Mouse (Mus musculus) spleen, adult 2 months (tissue): ENCODE results near the gene Agpat1. TPM values are rescaled to one million over a fixed set of nuclear protein-coding genes. Genes with fewer than 3 reads are reported as not detected.

Source experiments
- DNase-seq, 2 experiments: peaks; one replicate each; pipeline versions ENCODE4 v3.0.0 to v3.0.0-alpha.2; 2012 to 2021; ENCODE audit warnings: low spot score in 2 of 2, low read depth in 1 of 2
- H3K27ac ChIP-seq: fragments of 200-500 bp; 2 replicates; pipeline ENCODE4 v1.5.1; 2012; ENCODE audit warnings: low read length, inconsistent platforms; ENCODE audit not compliant: insufficient read depth
- H3K27me3 ChIP-seq: fragments of 200-500 bp; 2 replicates; pipeline ENCODE4 v1.6.1; 2012; ENCODE audit warnings: mild to moderate bottlenecking, moderate library complexity, low read length, inconsistent platforms; ENCODE audit not compliant: control insufficient read depth, insufficient read depth
- H3K36me3 ChIP-seq: fragments of 200-500 bp; 2 replicates; pipeline ENCODE4 v1.6.1; 2012; ENCODE audit warnings: mild to moderate bottlenecking, low read length, inconsistent platforms; ENCODE audit not compliant: control insufficient read depth, insufficient read depth
- H3K4me1 ChIP-seq: fragments of 200-500 bp; 2 replicates; pipeline ENCODE4 v1.6.1; 2011; ENCODE audit warnings: inconsistent platforms; ENCODE audit not compliant: control insufficient read depth, insufficient read depth, insufficient read length
- H3K4me3 ChIP-seq: fragments of 200-500 bp; 2 replicates; pipeline ENCODE4 v1.5.1; 2011; ENCODE audit warnings: mild to moderate bottlenecking, inconsistent platforms; ENCODE audit not compliant: insufficient read depth, insufficient read length; ENCODE audit errors: extremely low read depth
- CTCF ChIP-seq: fragments of 200-500 bp; IDR thresholded peaks from 2 replicates; pipeline ENCODE4 v1.5.1; 2011; ENCODE audit warnings: mild to moderate bottlenecking, inconsistent platforms; ENCODE audit not compliant: insufficient read depth, insufficient read length, insufficient replicate concordance; ENCODE audit errors: extremely low read depth
- POLR2A ChIP-seq: fragments of 200-500 bp; IDR thresholded peaks from 2 replicates; pipeline ENCODE4 v1.6.1; 2011; ENCODE audit warnings: low read depth, low read length, inconsistent platforms
- WGBS: fragments of 180-500 bp; shearing (Covaris S2); methylation state at CpG from one replicate; pipeline ENCODE4 v1.1.7; 2018; 5-methylcytosine and 5-hydroxymethylcytosine counted together
- polyA plus RNA-seq: library from polyadenylated mRNA; depleted of rRNA; stranded (reverse); fragments of >200 nt; gene quantifications from 2 replicates; pipeline ENCODE4 v1.2.3, GENCODE M21; 2012; rRNA removed

The Agpat1 gene
- polyA plus RNA-seq, 1 experiment: 156 TPM

- Histone ChIP-seq H3K27me3 (peaks cover 3% of the 10 kb centered on the region; the same call in 1 of the 2 replicates), H3K27ac (peak overlapping the region; percentile 27; the same call in 1 of the 2 replicates), H3K36me3 (no peaks in the 10 kb centered on the region), H3K4me3 (peak overlapping the region; percentile 15; the same call in 1 of the 2 replicates), H3K4me1 (no peaks in the 10 kb centered on the region; the same call in 1 of the 2 replicates)
- 37% methylated on average over 10 of the region's 11 CpGs for WGBS
- TF ChIP-seq CTCF: no peak
- TF ChIP-seq POLR2A: no peak
- DNase-seq: no peak
These were observed 56.3 kb downstream of the Agpat1 start for GRCm38 (mm10) chr17:34660259-34660820.

- Histone ChIP-seq H3K4me3 (peak overlapping the region; percentile 15; the same call in 1 of the 2 replicates), H3K36me3 (no peaks in the 10 kb centered on the region), H3K4me1 (no peaks in the 10 kb centered on the region; the same call in 1 of the 2 replicates), H3K27ac (peak overlapping the region; percentile 27; the same call in 1 of the 2 replicates), H3K27me3 (peaks cover 3% of the 10 kb centered on the region; the same call in 1 of the 2 replicates)
- DNase-seq: no peak
- TF ChIP-seq CTCF (no peak), POLR2A (no peak)
- WGBS: 9% methylated on average over 19 of the region's 19 CpGs
These were observed 57.1 kb downstream of the Agpat1 start for GRCm38 (mm10) chr17:34661121-34661591.

GRCm38 (mm10) chr17:34662468-34662867 lies 58.4 kb downstream of the Agpat1 start:
- Histone ChIP-seq H3K36me3 (no peaks in the 10 kb centered on the region), H3K4me3 (no peak overlapping the region), H3K4me1 (no peaks in the 10 kb centered on the region; the same call in 1 of the 2 replicates), H3K27me3 (peaks cover 3% of the 10 kb centered on the region; the same call in 1 of the 2 replicates), H3K27ac (no peak overlapping the region)
- no peak for DNase-seq
- TF ChIP-seq POLR2A (no peak), CTCF (no peak)
- 85% methylated on average over 1 of the region's 1 CpGs for WGBS

- WGBS: 84% methylated on average over 8 of the region's 8 CpGs
- Histone ChIP-seq H3K4me1 (no peaks in the 10 kb centered on the region; the same call in 1 of the 2 replicates), H3K27ac (no peak overlapping the region), H3K27me3 (peaks cover 4% of the 10 kb centered on the region; the same call in 1 of the 2 replicates), H3K4me3 (no peak overlapping the region), H3K36me3 (no peaks in the 10 kb centered on the region)
- TF ChIP-seq CTCF (no peak), POLR2A (no peak)
- no peak for DNase-seq
These were observed 58.9 kb downstream of the Agpat1 start for GRCm38 (mm10) chr17:34662978-34663377.

Other genes with a start within 250 kb of the Agpat1 start
- 4.1 and 4.4 TPM in 2 replicates for gene Btnl2, start 249.4 kb upstream of the Agpat1 start, polyA plus RNA-seq
- gene Btnl1, start 227.1 kb upstream of the Agpat1 start, polyA plus RNA-seq: 0.35 and 0.56 TPM in 2 replicates
- gene BC051142, start 205.4 kb upstream of the Agpat1 start, polyA plus RNA-seq: 1.1 and 1.8 TPM in 2 replicates
- 0.55 and 1.1 TPM in 2 replicates for gene Btnl4, start 126.9 kb upstream of the Agpat1 start, polyA plus RNA-seq
- gene Btnl6, start 86.9 kb upstream of the Agpat1 start, polyA plus RNA-seq: 0.55 and 0.68 TPM in 2 replicates
- gene Notch4, start 40.0 kb upstream of the Agpat1 start, polyA plus RNA-seq: 9.6 and 12.7 TPM in 2 replicates
- 68.8 and 91.0 TPM in 2 replicates for gene Gpsm3, start 14.5 kb upstream of the Agpat1 start, polyA plus RNA-seq
- 60.4 and 69.5 TPM in 2 replicates for gene Pbx2, start 13.0 kb upstream of the Agpat1 start, polyA plus RNA-seq
- 5.2 and 5.3 TPM in 2 replicates for gene Ager, start 6.4 kb upstream of the Agpat1 start, polyA plus RNA-seq
- gene Rnf5, start 572 bp upstream of the Agpat1 start, polyA plus RNA-seq: 54.1 and 61.8 TPM in 2 replicates
- 3.2 and 3.9 TPM in 2 replicates for gene Egfl8, start 11.7 kb downstream of the Agpat1 start, polyA plus RNA-seq
- gene Ppt2, start 24.2 kb downstream of the Agpat1 start, polyA plus RNA-seq: 31.7 and 36.3 TPM in 2 replicates
- gene Prrt1, start 25.3 kb downstream of the Agpat1 start, polyA plus RNA-seq: 9.5 and 9.9 TPM in 2 replicates
- gene Fkbpl, start 40.5 kb downstream of the Agpat1 start, polyA plus RNA-seq: 1.4 and 1.6 TPM in 2 replicates
- 76.4 and 102 TPM in 2 replicates for gene Atf6b, start 42.9 kb downstream of the Agpat1 start, polyA plus RNA-seq
- 34.1 and 34.4 TPM in 2 replicates for gene Tnxb, start 66.3 kb downstream of the Agpat1 start, polyA plus RNA-seq
- 63.4 and 68.8 TPM in 2 replicates for gene C4b, start 139.6 kb downstream of the Agpat1 start, polyA plus RNA-seq
- gene Cyp21a1, start 200.3 kb downstream of the Agpat1 start, polyA plus RNA-seq: 3.7 and 5.4 TPM in 2 replicates
- 31.6 and 37.7 TPM in 2 replicates for gene Stk19, start 232.7 kb downstream of the Agpat1 start, polyA plus RNA-seq
- 54.2 and 68.3 TPM in 2 replicates for gene Dxo, start 232.8 kb downstream of the Agpat1 start, polyA plus RNA-seq
- 81.7 and 110 TPM in 2 replicates for gene Skiv2l, start 245.9 kb downstream of the Agpat1 start, polyA plus RNA-seq
- 14.1 and 15.0 TPM in 2 replicates for gene Nelfe, start 246.1 kb downstream of the Agpat1 start, polyA plus RNA-seq